Mouse (Mus musculus) thymus, adult 2 months (tissue): Measurements from ENCODE around the gene Edil3. TPM values are rescaled to one million over a fixed set of nuclear protein-coding genes. Genes with fewer than 3 reads are reported as not detected.

ENCODE experiments used
- DNase-seq: peaks from one replicate; pipeline ENCODE4 v3.0.0; 2021
- H3K27ac ChIP-seq: fragments of 200-500 bp; 2 replicates; pipeline ENCODE4 v1.5.1; 2012; ENCODE audit warnings: low read length, control low read depth; ENCODE audit not compliant: control insufficient read depth, insufficient read depth
- H3K27me3 ChIP-seq: fragments of 200-500 bp; 2 replicates; pipeline ENCODE4 v1.6.1; 2012; ENCODE audit warnings: mild to moderate bottlenecking, low read length, moderate library complexity, mixed read lengths; ENCODE audit not compliant: control insufficient read depth, insufficient read depth
- H3K36me3 ChIP-seq: fragments of 200-500 bp; 2 replicates; pipeline ENCODE4 v1.6.1; 2012; ENCODE audit warnings: mild to moderate bottlenecking, low read length, moderate library complexity; ENCODE audit not compliant: control insufficient read depth, insufficient read depth
- H3K4me1 ChIP-seq: fragments of 200-500 bp; replicated peaks from 2 replicates; pipeline ENCODE4 v1.6.1; 2012; ENCODE audit warnings: low read length; ENCODE audit not compliant: control insufficient read depth, insufficient read depth
- H3K4me3 ChIP-seq: fragments of 200-500 bp; 2 replicates; pipeline ENCODE4 v1.5.1; 2012; ENCODE audit warnings: mild to moderate bottlenecking, low read length, control low read depth, moderate library complexity; ENCODE audit not compliant: control insufficient read depth, insufficient read depth
- CTCF ChIP-seq: fragments of 200-500 bp; IDR thresholded peaks from 2 replicates; pipeline ENCODE4 v1.5.1; 2012; ENCODE audit warnings: mild to moderate bottlenecking, control low read depth, low read length, moderate library complexity, borderline replicate concordance; ENCODE audit not compliant: control insufficient read depth, poor library complexity, insufficient read depth; ENCODE audit errors: extremely low read depth
- POLR2A ChIP-seq: fragments of 200-500 bp; IDR thresholded peaks from 2 replicates; pipeline ENCODE4 v1.6.1; 2012; ENCODE audit warnings: mild to moderate bottlenecking, low read length, control low read depth, moderate library complexity; ENCODE audit not compliant: control insufficient read depth, poor library complexity, insufficient read depth; ENCODE audit errors: extremely low read depth
- WGBS: fragments of 180-500 bp; shearing (Covaris S2); methylation state at CpG from one replicate; pipeline ENCODE4 v1.1.7; 2018; 5-methylcytosine and 5-hydroxymethylcytosine counted together
- polyA plus RNA-seq: library from polyadenylated mRNA; depleted of rRNA; stranded (reverse); fragments of >200 nt; gene quantifications from 2 replicates; pipeline ENCODE4 v1.2.3, GENCODE M21; 2012

Gene Edil3
- polyA plus RNA-seq, 1 experiment, result not detected

- no peak overlapping the region for H3K27ac ChIP-seq
- no peaks in the 10 kb centered on the region for H3K27me3 ChIP-seq
- H3K4me1 ChIP-seq, result no peaks in the 10 kb centered on the region
- 93% methylated on average over 5 of the region's 5 CpGs for whole genome bisulfite sequencing
- no peak for DNase-seq
- no peaks in the 10 kb centered on the region for H3K36me3 ChIP-seq
- H3K4me3 ChIP-seq, result no peak overlapping the region
- TF ChIP-seq POLR2A, result no peak
- TF ChIP-seq CTCF, result no peak
Measured at GRCm38 (mm10) chr13:89371656-89372240, 550.5 kb downstream of the Edil3 start.
